Mouse (Mus musculus) adipocyte (in vitro differentiated cells): ENCODE data around the gene Proser2.
A peak's percentile ranks its signal among the peaks of the same experiment; 100 is the strongest.

ENCODE experiments used
- DNase-seq: peaks from one replicate; pipeline ENCODE4 v3.0.0-alpha.2; 2016; ENCODE audit warnings: low spot score

The Proser2 gene

GRCm38 (mm10) chr2:6072685-6073260, 57.2 kb downstream of the Proser2 start:
- DNase-seq = peak; percentile 34

- no peak for DNase-seq
These were observed 58.2 kb downstream of the Proser2 start for GRCm38 (mm10) chr2:6071598-6072440.

- DNase-seq = no peak
These were observed 59.1 kb downstream of the Proser2 start for GRCm38 (mm10) chr2:6070925-6071324.

- no peak for DNase-seq
These were observed 62.7 kb downstream of the Proser2 start for GRCm38 (mm10) chr2:6067341-6067740.

- no peak for DNase-seq
These were observed 69.8 kb downstream of the Proser2 start for GRCm38 (mm10) chr2:6060071-6060804.

GRCm38 (mm10) chr2:6059291-6059690, 70.7 kb downstream of the Proser2 start:
- DNase-seq = no peak

- peak; percentile 70 for DNase-seq
These were observed 73.5 kb downstream of the Proser2 start for GRCm38 (mm10) chr2:6056518-6056917.

GRCm38 (mm10) chr2:6055466-6055865, 74.5 kb downstream of the Proser2 start:
- DNase-seq = no peak

GRCm38 (mm10) chr2:6049018-6049417, 81.0 kb downstream of the Proser2 start:
- no peak for DNase-seq

GRCm38 (mm10) chr2:6048570-6048969, 81.4 kb downstream of the Proser2 start:
- no peak for DNase-seq
